ENCODE assay signal across 8 mouse cellular contexts in genomic region chr11:6547037-6547680, GRCm38 (mm10). TPM values are rescaled to one million over a fixed set of nuclear protein-coding genes. Genes with fewer than 3 reads are reported as not detected.
DNase-seq lines count a peak whose midpoint lies in the region; ATAC-seq and TF ChIP-seq lines count a peak whose summit lies in the region.

No protein-coding gene starts in this region.

- no peaks in the 10 kb centered on the region for H3K9me3 ChIP-seq in erythroblast, embryonic 14.5 days (ENCODE audit: control insufficient read depth, low read length)
- H3K9me3 ChIP-seq in embryonic facial prominence, embryonic 11.5 days (replicated peaks; ENCODE audit: control insufficient read depth, low read length): no peaks in the 10 kb centered on the region
- H3K9me3 ChIP-seq in liver, embryonic 11.5 days (ENCODE audit: control insufficient read depth, low read length): no peaks in the 10 kb centered on the region
- H3K9me3 ChIP-seq in midbrain, postnatal 0 days (ENCODE audit: low read length): no peaks in the 10 kb centered on the region

- H3K27me3 ChIP-seq in erythroblast, embryonic 14.5 days (ENCODE audit: control insufficient read depth): no peaks in the 10 kb centered on the region
- H3K27me3 ChIP-seq in embryonic facial prominence, embryonic 11.5 days (ENCODE audit: control insufficient read depth, insufficient read depth, low read length): no peaks in the 10 kb centered on the region
- no peaks in the 10 kb centered on the region for H3K27me3 ChIP-seq in liver, embryonic 11.5 days (replicated peaks; ENCODE audit: control insufficient read depth, insufficient read depth, low read length)
- H3K27me3 ChIP-seq in midbrain, postnatal 0 days (ENCODE audit: insufficient read depth, low read length): no peaks in the 10 kb centered on the region

- ATAC-seq in erythroblast, adult 5-6 weeks (replicated peaks; ENCODE audit: low FRiP score, poor library complexity, severe bottlenecking): no peak
- ATAC-seq in embryonic facial prominence, embryonic 11.5 days (replicated peaks; ENCODE audit: insufficient number of reproducible peaks, low FRiP score, low TSS enrichment, low read depth): peak; percentile 57
- ATAC-seq in liver, embryonic 11.5 days (replicated peaks; ENCODE audit: low FRiP score): peak; percentile 69
- peak; percentile 68 for ATAC-seq in midbrain, postnatal 0 days (ENCODE audit: low FRiP score)

- under 1% methylated on average over 31 of the region's 41 CpGs for WGBS in embryonic facial prominence, embryonic 11.5 days
- WGBS in liver, embryonic 11.5 days: under 1% methylated on average over 26 of the region's 41 CpGs
- under 1% methylated on average over 27 of the region's 41 CpGs for WGBS in midbrain, postnatal 0 days

- peak overlapping the region; percentile 72 for H3K4me3 ChIP-seq in erythroblast, embryonic 14.5 days (replicated peaks)
- H3K4me3 ChIP-seq in embryonic facial prominence, embryonic 11.5 days (ENCODE audit: low read depth, low read length): peak overlapping the region; percentile 88
- H3K4me3 ChIP-seq in liver, embryonic 11.5 days (ENCODE audit: low read depth, low read length): peak overlapping the region; percentile 81
- peak overlapping the region; percentile 65 for H3K4me3 ChIP-seq in midbrain, postnatal 0 days (ENCODE audit: low read depth, low read length)

- peak; percentile 75 for DNase-seq in embryonic facial prominence, embryonic 11.5 days (ENCODE audit: low spot score)
- peak; percentile 79 to 87 for DNase-seq in heart, adult 9 months (ENCODE audit: low spot score in 2 of 2)
- DNase-seq in kidney, adult 18-20 months: peak; percentile 73
- peak; percentile 83 for DNase-seq in liver, embryonic 11.5 days (ENCODE audit: low spot score)
- DNase-seq in midbrain, postnatal 0 days (ENCODE audit: low spot score): peak; percentile 47
- DNase-seq in spleen, postnatal 10 days (ENCODE audit: low spot score in 2 of 2): peak; percentile 71 to 79

- H3K9ac ChIP-seq in embryonic facial prominence, embryonic 11.5 days (replicated peaks; ENCODE audit: low read length): peak overlapping the region; percentile 86
- peak overlapping the region; percentile 87 for H3K9ac ChIP-seq in liver, embryonic 11.5 days (ENCODE audit: low read depth, low read length)
- peak overlapping the region; percentile 86 for H3K9ac ChIP-seq in midbrain, postnatal 0 days (replicated peaks; ENCODE audit: low read length, poor library complexity, severe bottlenecking)

- H3K4me2 ChIP-seq in embryonic facial prominence, embryonic 11.5 days (ENCODE audit: low read depth, low read length): peak overlapping the region; percentile 49
- H3K4me2 ChIP-seq in liver, embryonic 11.5 days: peak overlapping the region; percentile 93
- H3K4me2 ChIP-seq in midbrain, postnatal 0 days (ENCODE audit: low read depth, low read length, poor library complexity, severe bottlenecking): peak overlapping the region; percentile 63

- no peak for TF ChIP-seq CTCF in midbrain, postnatal 0 days (IDR thresholded peaks at IDR 0.05)

- peak overlapping the region; percentile 98 for H3K27ac ChIP-seq in embryonic facial prominence, embryonic 11.5 days (replicated peaks; ENCODE audit: low read depth, low read length)
- H3K27ac ChIP-seq in liver, embryonic 11.5 days (ENCODE audit: low read depth, low read length): peak overlapping the region; percentile 99
- peak overlapping the region; percentile 91 for H3K27ac ChIP-seq in midbrain, postnatal 0 days (ENCODE audit: low read depth, low read length)

- peaks cover 42% of the 10 kb centered on the region for H3K4me1 ChIP-seq in erythroblast, embryonic 14.5 days (ENCODE audit: control insufficient read depth)
- no peaks in the 10 kb centered on the region; the same call in 1 of the 2 replicates for H3K4me1 ChIP-seq in embryonic facial prominence, embryonic 11.5 days (ENCODE audit: control insufficient read depth, insufficient read depth, low read length)
- peaks cover 14% of the 10 kb centered on the region for H3K4me1 ChIP-seq in liver, embryonic 11.5 days (replicated peaks; ENCODE audit: control insufficient read depth, insufficient read depth, low read length)
- 0 out of 2 replicates have a peak, but pooled peaks cover 6% of the 10 kb centered on the region for H3K4me1 ChIP-seq in midbrain, postnatal 0 days (ENCODE audit: insufficient read depth, low read length)

- peaks cover 28% of the 10 kb centered on the region for H3K36me3 ChIP-seq in erythroblast, embryonic 14.5 days (ENCODE audit: control insufficient read depth)
- no peaks in the 10 kb centered on the region for H3K36me3 ChIP-seq in embryonic facial prominence, embryonic 11.5 days (replicated peaks; ENCODE audit: control insufficient read depth, insufficient read depth, low read depth, low read length)
- H3K36me3 ChIP-seq in liver, embryonic 11.5 days (ENCODE audit: control insufficient read depth, insufficient read depth, low read length): no peaks in the 10 kb centered on the region; the same call in 1 of the 2 replicates
- no peaks in the 10 kb centered on the region for H3K36me3 ChIP-seq in midbrain, postnatal 0 days (ENCODE audit: insufficient read depth, low read length)

RNA-seq across cellular contexts. Expression of gene Ccm2, which starts 0.5 kb away (rescaled TPM):
- polyA plus RNA-seq in erythroblast, embryonic 14.5 days (2012): 2.3 and 2.8 TPM in 2 replicates
- total RNA-seq in erythroblast, adult 5-6 weeks (2015; ENCODE audit: low replicate concordance): 9.8 and 11.0 TPM in 2 replicates
- 10.3 and 15.7 TPM in 2 replicates for total RNA-seq in erythroblast, adult 5-6 weeks (2017; ENCODE audit: low replicate concordance)
- polyA plus RNA-seq in embryonic facial prominence, embryonic 11.5 days (2014; fragmentation: Nextera tagmentation; extraction: Ambion mirVana): 81.6 and 90.7 TPM in 2 replicates
- 74.5 and 82.1 TPM in 2 replicates for polyA plus RNA-seq in liver, embryonic 11.5 days (2014; fragmentation: Nextera tagmentation; extraction: Ambion mirVana)
- total RNA-seq in midbrain, postnatal 0 days (2014; rRNA removed): 45.6 and 71.3 TPM in 2 replicates
- 64.3 and 67.1 TPM in 2 replicates for polyA plus RNA-seq in midbrain, postnatal 0 days (2015; fragmentation: Nextera tagmentation; extraction: Ambion mirVana)

RNA-seq across cellular contexts. Expression of gene Myo1g, which starts 26.4 kb away (rescaled TPM):
- 0.15 and 0.20 TPM in 2 replicates for polyA plus RNA-seq in erythroblast, embryonic 14.5 days (2012)
- total RNA-seq in erythroblast, adult 5-6 weeks (2015; ENCODE audit: low replicate concordance): 19.2 and 20.8 TPM in 2 replicates
- 18.7 and 20.8 TPM in 2 replicates for total RNA-seq in erythroblast, adult 5-6 weeks (2017; ENCODE audit: low replicate concordance)
- polyA plus RNA-seq in embryonic facial prominence, embryonic 11.5 days (2014; fragmentation: Nextera tagmentation; extraction: Ambion mirVana): 0.29 and 0.67 TPM in 2 replicates
- 5.6 and 6.0 TPM in 2 replicates for polyA plus RNA-seq in liver, embryonic 11.5 days (2014; fragmentation: Nextera tagmentation; extraction: Ambion mirVana)
- 0.99 and 1.5 TPM in 2 replicates for total RNA-seq in midbrain, postnatal 0 days (2014; rRNA removed)
- polyA plus RNA-seq in midbrain, postnatal 0 days (2015; fragmentation: Nextera tagmentation; extraction: Ambion mirVana): 0.38 and 0.62 TPM in 2 replicates

RNA-seq across cellular contexts. Expression of gene Nacad, which starts 58.7 kb away (rescaled TPM):
- polyA plus RNA-seq in erythroblast, embryonic 14.5 days (2012): 1.7 and 3.1 TPM in 2 replicates
- total RNA-seq in erythroblast, adult 5-6 weeks (2015; ENCODE audit: low replicate concordance): 0.19 and 2.3 TPM in 2 replicates
- total RNA-seq in erythroblast, adult 5-6 weeks (2017; ENCODE audit: low replicate concordance): not detected in 2 replicates
- polyA plus RNA-seq in embryonic facial prominence, embryonic 11.5 days (2014; fragmentation: Nextera tagmentation; extraction: Ambion mirVana): 9.2 and 9.9 TPM in 2 replicates
- polyA plus RNA-seq in liver, embryonic 11.5 days (2014; fragmentation: Nextera tagmentation; extraction: Ambion mirVana): 2.9 and 3.6 TPM in 2 replicates
- total RNA-seq in midbrain, postnatal 0 days (2014; rRNA removed): 86.9 and 92.3 TPM in 2 replicates
- polyA plus RNA-seq in midbrain, postnatal 0 days (2015; fragmentation: Nextera tagmentation; extraction: Ambion mirVana): 67.6 and 68.0 TPM in 2 replicates

Comparison
In these comparisons a context has a peak if more than half of its experiments do, and no peak if none do; other contexts are left out.
1. RNA of gene Ccm2, which starts 0.5 kb away (polyA plus RNA-seq): 74.5 to 82.1 TPM in liver, embryonic 11.5 days, 81.6 to 90.7 TPM in embryonic facial prominence, embryonic 11.5 days and 64.3 to 67.1 TPM in midbrain, postnatal 0 days; 2.3 to 2.8 TPM in erythroblast, embryonic 14.5 days; every median in the first group is over 10 times any median in the second.
2. Peak in every context shown above with its lines, with median percentiles within 50 percentile points of each other: H3K4me3 ChIP-seq, DNase-seq, H3K27ac ChIP-seq, H3K4me2 ChIP-seq and H3K9ac ChIP-seq.